Mouse (Mus musculus) ES-Bruce4 (cell line): ENCODE data around the gene Prr12.

Experiments used
- CTCF ChIP-seq: IDR thresholded peaks from one replicate; pipeline ENCODE4 v1.8.1; 2011; ENCODE audit warnings: low read depth, low read length
- EP300 ChIP-seq: IDR thresholded peaks from 2 replicates; pipeline ENCODE4 v1.6.1; 2011; ENCODE audit warnings: low read depth, low read length; ENCODE audit not compliant: insufficient read depth
- POLR2A ChIP-seq: IDR thresholded peaks from one replicate; pipeline ENCODE4 v1.8.1; 2011; ENCODE audit warnings: low read length; ENCODE audit not compliant: insufficient read depth

GRCm38 (mm10) chr7:45027761-45028160, 24.9 kb downstream of the Prr12 start:
- TF ChIP-seq EP300: no peak
- no peak for TF ChIP-seq POLR2A
- TF ChIP-seq CTCF: no peak
